Mouse (Mus musculus) kidney, postnatal 10 days (tissue): ENCODE measurements at regions not wholly inside any gene's neighbourhood (a gene's known extent, or its start where the extent isn't known, plus 50 kb on each side); places are given as distances from the start of the nearest gene placed in this dataset.
A peak's percentile ranks its signal among the peaks of the same experiment; 100 is the strongest.

ENCODE experiments used
- DNase-seq: peaks from one replicate; pipeline ENCODE4 v3.0.0; 2021; ENCODE audit warnings: mixed read lengths

- no peak for DNase-seq
Measured at GRCm38 (mm10) chr2:134126988-134127387, 427.2 kb downstream of the Hao1 start.

GRCm38 (mm10) chr2:134107286-134107685 lies 446.9 kb downstream of the Hao1 start:
- DNase-seq, result peak; percentile 8

- DNase-seq, result no peak
Measured at GRCm38 (mm10) chr2:134088374-134088773, 465.8 kb downstream of the Hao1 start.

GRCm38 (mm10) chr2:134080148-134080547 lies 474.0 kb downstream of the Hao1 start:
- DNase-seq, result no peak

GRCm38 (mm10) chr2:134077953-134078352 lies 476.2 kb downstream of the Hao1 start:
- DNase-seq, result no peak

- DNase-seq, result peak; percentile 15
Measured at GRCm38 (mm10) chr2:134067910-134068335, 486.2 kb downstream of the Hao1 start.

- no peak for DNase-seq
Measured at GRCm38 (mm10) chr2:134067404-134067803, 486.8 kb downstream of the Hao1 start.

GRCm38 (mm10) chr2:134059916-134060618 lies 494.1 kb downstream of the Hao1 start:
- DNase-seq, result no peak

GRCm38 (mm10) chr2:134036359-134036874 lies 484.5 kb downstream of the Bmp2 start:
- DNase-seq, result no peak

- peak; percentile 56 for DNase-seq
Measured at GRCm38 (mm10) chr2:134029631-134030414, 477.9 kb downstream of the Bmp2 start.

GRCm38 (mm10) chr2:134029153-134029552 lies 477.2 kb downstream of the Bmp2 start:
- DNase-seq, result no peak

GRCm38 (mm10) chr2:134017109-134017508 lies 465.1 kb downstream of the Bmp2 start:
- peak; percentile 42 for DNase-seq

- DNase-seq, result no peak
Measured at GRCm38 (mm10) chr2:134003146-134003545, 451.2 kb downstream of the Bmp2 start.

- DNase-seq, result no peak
Measured at GRCm38 (mm10) chr2:133994742-133995141, 442.8 kb downstream of the Bmp2 start.

GRCm38 (mm10) chr2:133994337-133994736 lies 442.4 kb downstream of the Bmp2 start:
- DNase-seq, result peak; percentile 8

- no peak for DNase-seq
Measured at GRCm38 (mm10) chr2:133987671-133988070, 435.7 kb downstream of the Bmp2 start.
